Mouse (Mus musculus): ENCODE measurements around the gene Mgat4c. TPM values are rescaled to one million over a fixed set of nuclear protein-coding genes. Genes with fewer than 3 reads are reported as not detected.
"Not testable (repeated sequence)": the region's sequence is repeated elsewhere in the genome, so short reads cannot be mapped to it uniquely, and the experiment has no call there.

Gene Mgat4c
- polyA plus RNA-seq, 3 experiments from 2014 or later: not detected

- ATAC-seq: no peak
These were observed 473.6 kb downstream of the Mgat4c start for GRCm38 (mm10) chr10:102154865-102155264.

- ATAC-seq: no peak
These were observed 474.6 kb downstream of the Mgat4c start for GRCm38 (mm10) chr10:102155853-102156252.

GRCm38 (mm10) chr10:102158809-102159208 lies 477.5 kb downstream of the Mgat4c start:
- ATAC-seq: no peak

- no peak for ATAC-seq
These were observed 503.4 kb downstream of the Mgat4c start for GRCm38 (mm10) chr10:102184726-102185125.

- ATAC-seq: no peak
These were observed 510.4 kb downstream of the Mgat4c start for GRCm38 (mm10) chr10:102191646-102192045.

GRCm38 (mm10) chr10:102196850-102197249 lies 515.6 kb downstream of the Mgat4c start:
- no peak for ATAC-seq

GRCm38 (mm10) chr10:102238558-102239211 lies 557.4 kb downstream of the Mgat4c start:
- no peak for ATAC-seq

- no peak for ATAC-seq
These were observed 562.6 kb downstream of the Mgat4c start for GRCm38 (mm10) chr10:102243897-102244296.

GRCm38 (mm10) chr10:102244601-102245000 lies 563.3 kb downstream of the Mgat4c start:
- ATAC-seq: no peak

GRCm38 (mm10) chr10:102245269-102245668 lies 564.0 kb downstream of the Mgat4c start:
- no peak for ATAC-seq

- ATAC-seq: no peak
These were observed 627.7 kb downstream of the Mgat4c start for GRCm38 (mm10) chr10:102308892-102309479.

- ATAC-seq: no peak
These were observed 684.5 kb downstream of the Mgat4c start for GRCm38 (mm10) chr10:102365685-102366381.

- no peak for ATAC-seq
These were observed 689.3 kb downstream of the Mgat4c start for GRCm38 (mm10) chr10:102370576-102370975.

- no peak for ATAC-seq
These were observed 690.8 kb downstream of the Mgat4c start for GRCm38 (mm10) chr10:102372111-102372510.

- no peak for ATAC-seq
These were observed 692.8 kb downstream of the Mgat4c start for GRCm38 (mm10) chr10:102374061-102374460.

GRCm38 (mm10) chr10:102377377-102377776 lies 696.1 kb downstream of the Mgat4c start:
- no peak for ATAC-seq

- ATAC-seq: no peak
These were observed 707.9 kb downstream of the Mgat4c start for GRCm38 (mm10) chr10:102389223-102389622.

GRCm38 (mm10) chr10:102417654-102418272 lies 736.5 kb downstream of the Mgat4c start:
- no peak for ATAC-seq

GRCm38 (mm10) chr10:102435048-102435447 lies 753.8 kb downstream of the Mgat4c start:
- ATAC-seq: peak; percentile 32

- ATAC-seq: not testable (repeated sequence)
These were observed 754.2 kb downstream of the Mgat4c start for GRCm38 (mm10) chr10:102435467-102435866.

Data from inflammation-experienced regulatory T-cells, adult 6 months (primary cell).